Mouse (Mus musculus) olfactory bulb, adult 2 months (tissue): ENCODE measurements at regions not wholly inside any gene's neighbourhood (a gene's known extent, or its start where the extent isn't known, plus 50 kb on each side); places are given as distances from the start of the nearest gene placed in this dataset.

Experiments
- CTCF ChIP-seq: fragments of 200-500 bp; IDR thresholded peaks from 2 replicates; pipeline ENCODE4 v1.5.1; 2012; ENCODE audit warnings: low read depth, mild to moderate bottlenecking, low read length, moderate library complexity; ENCODE audit not compliant: insufficient read depth
- POLR2A ChIP-seq: fragments of 200-500 bp; IDR thresholded peaks from 2 replicates; pipeline ENCODE4 v1.6.1; 2012; ENCODE audit warnings: mild to moderate bottlenecking, low read depth, low read length, moderate library complexity; ENCODE audit not compliant: insufficient read depth

DNA sequence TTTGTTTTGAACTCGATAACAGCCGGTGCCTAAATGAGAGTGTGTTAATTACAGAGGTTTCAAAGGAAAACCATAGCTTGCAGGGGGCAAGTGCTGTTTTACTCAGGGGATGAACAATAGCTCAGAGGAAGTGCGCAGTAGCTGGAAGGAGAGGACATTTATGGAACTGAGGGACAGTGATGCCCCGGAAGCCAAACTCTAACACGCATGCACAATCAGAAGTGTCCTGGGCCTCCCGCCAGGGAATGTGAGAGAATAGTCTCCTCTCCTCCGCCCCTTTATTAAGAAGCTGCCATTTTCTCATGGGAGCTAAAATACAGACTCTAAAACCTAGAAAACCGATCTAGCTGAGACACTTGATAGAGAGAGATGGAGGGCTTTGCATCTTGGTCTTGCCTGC, 368.5 kb upstream of the Sall1 start:
- no peak for TF ChIP-seq CTCF
- no peak for TF ChIP-seq POLR2A
